Mouse (Mus musculus): ENCODE data around the gene Cdc34.

GRCm38 (mm10) chr10:79703541-79703940 lies 21.5 kb downstream of the Cdc34 start:
- no peak for TF ChIP-seq POLR2A (IDR thresholded peaks at IDR 0.05; ENCODE audit: low read depth, low read length)
- no peak for TF ChIP-seq CTCF (IDR thresholded peaks at IDR 0.05; ENCODE audit: borderline replicate concordance, insufficient read depth, low read length)
